Mouse (Mus musculus) spleen, adult 2 months (tissue): ENCODE measurements around the gene Lyrm4.

Experiments used
- CTCF ChIP-seq: fragments of 200-500 bp; IDR thresholded peaks from 2 replicates; pipeline ENCODE4 v1.5.1; 2011; ENCODE audit warnings: mild to moderate bottlenecking, inconsistent platforms; ENCODE audit not compliant: insufficient read depth, insufficient read length, insufficient replicate concordance; ENCODE audit errors: extremely low read depth
- POLR2A ChIP-seq: fragments of 200-500 bp; IDR thresholded peaks from 2 replicates; pipeline ENCODE4 v1.6.1; 2011; ENCODE audit warnings: low read depth, low read length, inconsistent platforms

- TF ChIP-seq CTCF: no peak
- no peak for TF ChIP-seq POLR2A
These were observed 8.8 kb downstream of the Lyrm4 start for GRCm38 (mm10) chr13:36108528-36108927.
